Mouse (Mus musculus) hindbrain, embryonic 14.5 days (tissue): ENCODE measurements around the gene Ikzf3. TPM values are rescaled to one million over a fixed set of nuclear protein-coding genes. Genes with fewer than 3 reads are reported as not detected.

ENCODE experiments used
- ATAC-seq: fragments of 200-750 bp; cut with Nextera tagmentation; 2 replicates; pipeline ENCODE4 v1.8.0; 2017; ENCODE audit warnings: moderate number of reproducible peaks, mild to moderate bottlenecking, moderate TSS enrichment, moderate library complexity; ENCODE audit not compliant: low FRiP score
- DNase-seq: peaks from one replicate; pipeline ENCODE4 v3.0.0-alpha.2; 2015; ENCODE audit warnings: low spot score
- H3K27ac ChIP-seq: fragments of 300-500 bp; sonication (generic); 2 replicates; pipeline ENCODE4 v1.5.1; 2014; ENCODE audit warnings: mild to moderate bottlenecking, moderate library complexity
- H3K27me3 ChIP-seq: fragments of 300-500 bp; sonication (generic); 2 replicates; pipeline ENCODE4 v1.6.1; 2014; ENCODE audit warnings: mild to moderate bottlenecking, low read length, mixed read lengths; ENCODE audit not compliant: control insufficient read depth, insufficient read depth
- H3K36me3 ChIP-seq: fragments of 300-500 bp; sonication (generic); replicated peaks from 2 replicates; pipeline ENCODE4 v1.6.1; 2014; ENCODE audit not compliant: control insufficient read depth, insufficient read depth
- H3K4me1 ChIP-seq: fragments of 300-500 bp; sonication (generic); replicated peaks from 2 replicates; pipeline ENCODE4 v1.6.1; 2014; ENCODE audit warnings: antibody characterized with exemption, low read length, mixed read lengths; ENCODE audit not compliant: control insufficient read depth, insufficient read depth
- H3K4me2 ChIP-seq: fragments of 300-500 bp; sonication (generic); replicated peaks from 2 replicates; pipeline ENCODE4 v1.6.1; 2014; ENCODE audit warnings: mild to moderate bottlenecking, moderate library complexity
- H3K4me3 ChIP-seq: fragments of 300-500 bp; sonication (generic); replicated peaks from 2 replicates; pipeline ENCODE4 v1.5.1; 2014; ENCODE audit warnings: mild to moderate bottlenecking, low read length
- H3K9ac ChIP-seq: fragments of 300-500 bp; sonication (generic); 2 replicates; pipeline ENCODE4 v1.6.1; 2014
- H3K9me3 ChIP-seq: fragments of 300-500 bp; sonication (generic); 2 replicates; pipeline ENCODE4 v1.6.1; 2016; ENCODE audit warnings: low read length; ENCODE audit not compliant: control insufficient read depth
- WGBS: fragments of 180-500 bp; shearing (Covaris S2); extraction: QIAGEN DNeasy Blood & Tissue Kit; methylation state at CpG from one replicate; pipeline ENCODE4 v1.1.7; 2014; 5-methylcytosine and 5-hydroxymethylcytosine counted together
- polyA plus RNA-seq: library from polyadenylated mRNA; unstranded; fragments of >200 nt; fragmentation: Nextera tagmentation; extraction: Ambion mirVana; gene quantifications from 2 replicates; pipeline ENCODE4 v1.2.1, GENCODE M21; 2014

Ikzf3 gene
- polyA plus RNA-seq, 1 experiment from 2014 or later, result 0.24 TPM

DNA sequence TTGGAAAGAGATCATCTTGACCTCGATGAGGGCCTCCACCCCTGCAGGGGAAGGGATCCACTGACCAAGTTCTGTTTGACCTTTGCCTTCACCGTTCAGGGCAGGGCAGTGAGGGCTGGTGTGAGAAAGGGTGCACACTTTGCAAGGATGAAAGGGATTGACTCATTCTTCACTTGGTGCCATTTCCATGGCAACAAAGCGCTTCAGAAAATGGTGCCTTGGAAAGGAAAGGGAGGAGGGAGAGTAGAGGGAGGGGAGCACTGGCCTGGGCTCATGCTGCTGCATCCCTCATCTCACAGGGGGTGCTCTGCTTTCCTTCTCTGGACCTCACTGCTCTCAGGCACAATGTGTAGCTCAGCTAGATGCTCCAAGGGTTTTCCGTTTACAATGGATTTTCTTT, 73.1 kb downstream of the Ikzf3 start:
- H3K27ac ChIP-seq, result no peak overlapping the region
- H3K27me3 ChIP-seq, result no peaks in the 10 kb centered on the region
- H3K9ac ChIP-seq, result no peak overlapping the region
- no peak overlapping the region for H3K4me2 ChIP-seq
- DNase-seq (no peak), ATAC-seq (no peak)
- H3K9me3 ChIP-seq, result no peaks in the 10 kb centered on the region
- H3K4me3 ChIP-seq, result no peak overlapping the region
- WGBS, result 30% methylated on average over 4 of the region's 4 CpGs
- no peaks in the 10 kb centered on the region for H3K36me3 ChIP-seq
- no peaks in the 10 kb centered on the region for H3K4me1 ChIP-seq

GRCm38 (mm10) chr11:98470795-98471194, 75.0 kb downstream of the Ikzf3 start:
- H3K9ac ChIP-seq, result no peak overlapping the region
- no peak for DNase-seq

GRCm38 (mm10) chr11:98469761-98470714, 75.8 kb downstream of the Ikzf3 start:
- no peak for ATAC-seq
- no peak overlapping the region for H3K27ac ChIP-seq
- no peak for DNase-seq
- no peaks in the 10 kb centered on the region for H3K4me1 ChIP-seq
- 85% methylated on average over 22 of the region's 22 CpGs for WGBS
- no peak overlapping the region for H3K9ac ChIP-seq
- no peaks in the 10 kb centered on the region for H3K27me3 ChIP-seq
- H3K36me3 ChIP-seq, result no peaks in the 10 kb centered on the region
- no peak overlapping the region for H3K4me3 ChIP-seq
- H3K9me3 ChIP-seq, result no peaks in the 10 kb centered on the region
- no peak overlapping the region for H3K4me2 ChIP-seq

More at GRCm38 (mm10) chr11:98470795-98471194, 75.0 kb downstream of the Ikzf3 start:
- no peak overlapping the region for H3K4me3 ChIP-seq
- ATAC-seq, result no peak
- no peak overlapping the region for H3K4me2 ChIP-seq
- WGBS, result 82% methylated on average over 6 of the region's 6 CpGs
- no peaks in the 10 kb centered on the region for H3K27me3 ChIP-seq
- no peaks in the 10 kb centered on the region for H3K36me3 ChIP-seq
- H3K9me3 ChIP-seq, result no peaks in the 10 kb centered on the region
- no peaks in the 10 kb centered on the region for H3K4me1 ChIP-seq
- no peak overlapping the region for H3K27ac ChIP-seq

DNA sequence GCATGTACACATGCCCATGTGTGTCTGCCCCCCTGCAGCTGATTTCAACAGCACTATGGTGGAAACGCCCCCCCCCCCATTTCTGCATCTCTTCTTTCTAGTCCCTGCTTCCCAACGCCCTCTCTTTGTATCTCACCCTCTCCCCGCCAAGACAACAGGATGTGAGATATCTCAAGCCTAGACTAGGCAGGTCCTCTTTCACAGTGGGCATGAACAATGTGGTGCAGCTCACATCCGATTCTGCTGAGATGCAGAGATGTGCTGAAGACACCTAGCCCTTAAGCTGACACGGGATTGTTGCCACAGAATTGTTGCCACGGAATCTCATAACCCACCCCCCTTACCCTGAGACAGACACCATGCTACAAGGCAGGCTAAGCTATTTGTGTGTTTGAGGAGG, 81.3 kb downstream of the Ikzf3 start:
- DNase-seq (no peak), ATAC-seq (no peak)
- H3K4me1 ChIP-seq, result no peaks in the 10 kb centered on the region
- H3K4me3 ChIP-seq, result no peak overlapping the region
- no peaks in the 10 kb centered on the region for H3K9me3 ChIP-seq
- no peak overlapping the region for H3K4me2 ChIP-seq
- H3K9ac ChIP-seq, result no peak overlapping the region
- 88% methylated on average over 6 of the region's 6 CpGs for WGBS
- H3K27ac ChIP-seq, result no peak overlapping the region
- peaks cover 12% of the 10 kb centered on the region for H3K27me3 ChIP-seq
- no peaks in the 10 kb centered on the region for H3K36me3 ChIP-seq

- Histone ChIP-seq H3K27me3 (peaks cover 18% of the 10 kb centered on the region), H3K9ac (no peak overlapping the region), H3K4me2 (no peak overlapping the region), H3K27ac (no peak overlapping the region), H3K36me3 (no peaks in the 10 kb centered on the region), H3K4me3 (no peak overlapping the region), H3K4me1 (no peaks in the 10 kb centered on the region), H3K9me3 (no peaks in the 10 kb centered on the region)
- 83% methylated on average over 9 of the region's 9 CpGs for WGBS
- DNase-seq, result no peak
- ATAC-seq, result no peak
Observed at GRCm38 (mm10) chr11:98463911-98464310, 81.9 kb downstream of the Ikzf3 start.

GRCm38 (mm10) chr11:98462255-98462654, 83.6 kb downstream of the Ikzf3 start:
- 92% methylated on average over 6 of the region's 6 CpGs for WGBS
- Histone ChIP-seq H3K9ac (no peak overlapping the region), H3K4me2 (no peak overlapping the region), H3K4me1 (peaks cover 7% of the 10 kb centered on the region; the same call in 1 of the 2 replicates), H3K27ac (no peak overlapping the region), H3K27me3 (peaks cover 28% of the 10 kb centered on the region), H3K9me3 (no peaks in the 10 kb centered on the region), H3K36me3 (no peaks in the 10 kb centered on the region), H3K4me3 (no peak overlapping the region)
- DNase-seq (no peak), ATAC-seq (no peak)

GRCm38 (mm10) chr11:98461109-98461720, 84.6 kb downstream of the Ikzf3 start:
- 65% methylated on average over 6 of the region's 6 CpGs for WGBS
- Histone ChIP-seq H3K27me3 (peaks cover 28% of the 10 kb centered on the region), H3K9me3 (no peaks in the 10 kb centered on the region), H3K4me3 (no peak overlapping the region), H3K9ac (no peak overlapping the region), H3K27ac (no peak overlapping the region), H3K4me1 (peaks cover 7% of the 10 kb centered on the region), H3K36me3 (no peaks in the 10 kb centered on the region), H3K4me2 (no peak overlapping the region)
- DNase-seq (no peak), ATAC-seq (no peak)

DNA sequence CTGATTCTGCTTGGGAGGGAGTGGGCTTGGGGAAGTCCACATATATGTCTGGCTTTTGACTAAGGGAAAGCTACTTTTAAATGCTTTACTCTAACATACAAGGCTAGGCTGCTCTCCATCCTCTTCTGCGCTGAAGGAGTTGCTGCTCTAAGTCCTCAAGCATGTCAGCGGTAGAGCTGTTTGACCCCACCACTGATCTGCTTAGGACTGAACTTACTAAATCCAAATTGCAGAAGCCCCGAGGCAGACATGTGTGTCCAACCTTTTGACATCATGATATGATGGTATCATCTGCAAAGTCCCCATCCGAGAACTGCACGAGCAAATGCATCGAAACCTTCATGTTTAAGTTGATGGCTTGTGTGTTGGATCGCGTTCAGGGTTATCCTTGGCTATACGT, 86.0 kb downstream of the Ikzf3 start:
- Histone ChIP-seq H3K4me3 (no peak overlapping the region), H3K27me3 (peaks cover 28% of the 10 kb centered on the region), H3K9me3 (no peaks in the 10 kb centered on the region), H3K9ac (no peak overlapping the region), H3K4me1 (peaks cover 7% of the 10 kb centered on the region), H3K27ac (no peak overlapping the region), H3K36me3 (no peaks in the 10 kb centered on the region), H3K4me2 (no peak overlapping the region)
- DNase-seq (no peak), ATAC-seq (no peak)
- WGBS, result 81% methylated on average over 9 of the region's 9 CpGs

DNA sequence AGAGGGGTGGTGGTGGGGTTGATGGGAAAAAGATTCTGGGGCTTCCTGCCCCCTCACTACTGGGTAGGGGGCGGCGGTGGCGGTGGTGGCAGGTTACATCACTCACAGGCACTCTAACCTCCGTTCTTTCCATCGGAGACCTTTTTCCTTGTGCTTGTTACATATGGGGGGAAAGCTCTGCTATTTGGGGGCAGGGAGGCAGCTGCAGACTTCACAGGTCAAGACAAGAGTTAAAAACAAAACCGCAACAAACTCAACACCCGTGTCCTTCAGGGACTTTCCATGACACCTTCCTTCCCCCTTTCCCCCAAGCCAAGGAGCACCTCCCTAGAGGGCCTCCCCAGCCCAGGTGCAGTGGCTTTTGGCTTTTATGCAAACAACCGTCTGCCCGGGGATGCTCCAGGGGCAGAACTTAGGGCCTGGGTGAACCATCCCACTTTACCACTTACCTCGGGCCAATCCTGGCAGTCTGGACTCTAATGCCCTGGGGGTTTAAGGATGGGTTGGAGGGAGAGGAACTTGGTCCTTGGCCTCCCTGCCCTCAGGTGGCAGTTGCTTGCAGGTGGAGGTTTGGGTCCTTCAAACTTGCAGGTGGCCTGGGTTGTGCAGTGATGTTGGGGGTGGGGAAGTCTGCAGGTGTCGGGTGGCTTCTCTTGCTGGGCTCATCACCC, 86.6 kb downstream of the Ikzf3 start:
- Histone ChIP-seq H3K36me3 (no peaks in the 10 kb centered on the region), H3K4me3 (no peak overlapping the region), H3K4me2 (no peak overlapping the region), H3K27me3 (peaks cover 28% of the 10 kb centered on the region), H3K27ac (no peak overlapping the region), H3K9ac (no peak overlapping the region), H3K9me3 (no peaks in the 10 kb centered on the region), H3K4me1 (peaks cover 7% of the 10 kb centered on the region)
- no peak for DNase-seq
- WGBS, result 18% methylated on average over 11 of the region's 11 CpGs
- ATAC-seq, result no peak
